Mouse (Mus musculus) olfactory bulb, adult 2 months (tissue): ENCODE results near the gene Rpl32. TPM values are rescaled to one million over a fixed set of nuclear protein-coding genes. Genes with fewer than 3 reads are reported as not detected.

Source experiments
- H3K27ac ChIP-seq: fragments of 200-500 bp; 2 replicates; pipeline ENCODE4 v1.5.1; 2012; ENCODE audit warnings: low read depth, low read length; ENCODE audit not compliant: insufficient read depth
- H3K4me1 ChIP-seq: fragments of 200-500 bp; 2 replicates; pipeline ENCODE4 v1.6.1; 2012; ENCODE audit warnings: low read length; ENCODE audit not compliant: control insufficient read depth, insufficient read depth
- H3K4me3 ChIP-seq: fragments of 200-500 bp; 2 replicates; pipeline ENCODE4 v1.5.1; 2012; ENCODE audit warnings: mild to moderate bottlenecking, low read depth, low read length, moderate library complexity; ENCODE audit not compliant: insufficient read depth
- CTCF ChIP-seq: fragments of 200-500 bp; IDR thresholded peaks from 2 replicates; pipeline ENCODE4 v1.5.1; 2012; ENCODE audit warnings: low read depth, mild to moderate bottlenecking, low read length, moderate library complexity; ENCODE audit not compliant: insufficient read depth
- POLR2A ChIP-seq: fragments of 200-500 bp; IDR thresholded peaks from 2 replicates; pipeline ENCODE4 v1.6.1; 2012; ENCODE audit warnings: mild to moderate bottlenecking, low read depth, low read length, moderate library complexity; ENCODE audit not compliant: insufficient read depth
- WGBS: fragments of 180-500 bp; shearing (Covaris S2); methylation state at CpG from one replicate; pipeline ENCODE4 v1.1.7; 2018; 5-methylcytosine and 5-hydroxymethylcytosine counted together
- polyA plus RNA-seq: library from polyadenylated mRNA; stranded (reverse); fragments of >200 nt; gene quantifications from 2 replicates; pipeline ENCODE4 v1.2.4, GENCODE M21; 2012; ENCODE audit warnings: low replicate concordance; ENCODE audit not compliant: missing spikeins, insufficient read depth, insufficient read length

The Rpl32 gene
- polyA plus RNA-seq, 1 experiment: 886 TPM

GRCm38 (mm10) chr6:115821216-115821993 is 12.9 kb upstream of the Rpl32 start:
- TF ChIP-seq POLR2A (no peak), CTCF (no peak)
- Histone ChIP-seq H3K27ac (no peak overlapping the region), H3K4me3 (no peak overlapping the region), H3K4me1 (no peaks in the 10 kb centered on the region)
- 86% methylated on average over 8 of the region's 8 CpGs for whole genome bisulfite sequencing

GRCm38 (mm10) chr6:115818129-115818528 is 9.6 kb upstream of the Rpl32 start:
- whole genome bisulfite sequencing: 63% methylated on average over 2 of the region's 2 CpGs
- no peaks in the 10 kb centered on the region for H3K4me1 ChIP-seq
- H3K4me3 ChIP-seq: no peak overlapping the region
- no peak for TF ChIP-seq CTCF
- no peak for TF ChIP-seq POLR2A
- H3K27ac ChIP-seq: no peak overlapping the region

GRCm38 (mm10) chr6:115815041-115815440 is 6.5 kb upstream of the Rpl32 start:
- Histone ChIP-seq H3K4me1 (no peaks in the 10 kb centered on the region), H3K27ac (no peak overlapping the region), H3K4me3 (no peak overlapping the region)
- WGBS: 76% methylated on average over 4 of the region's 4 CpGs
- no peak for TF ChIP-seq CTCF

GRCm38 (mm10) chr6:115814104-115814503 is 5.6 kb upstream of the Rpl32 start:
- 42% methylated on average over 4 of the region's 4 CpGs for WGBS
- TF ChIP-seq CTCF (no peak), POLR2A (no peak)

GRCm38 (mm10) chr6:115811606-115812005 is 3.1 kb upstream of the Rpl32 start:
- Histone ChIP-seq H3K4me1 (peaks cover 10% of the 10 kb centered on the region), H3K27ac (no peak overlapping the region), H3K4me3 (no peak overlapping the region)
- 72% methylated on average over 8 of the region's 8 CpGs for WGBS
- TF ChIP-seq CTCF (no peak), POLR2A (no peak)

More at GRCm38 (mm10) chr6:115814104-115814503, 5.6 kb upstream of the Rpl32 start:
- Histone ChIP-seq H3K27ac (no peak overlapping the region), H3K4me3 (no peak overlapping the region), H3K4me1 (no peaks in the 10 kb centered on the region)

GRCm38 (mm10) chr6:115808196-115808487 is 405 bp downstream of the Rpl32 start:
- peak overlapping the region; percentile 63 for H3K4me3 ChIP-seq
- TF ChIP-seq POLR2A (no peak), CTCF (no peak)
- peaks cover 14% of the 10 kb centered on the region for H3K4me1 ChIP-seq
- WGBS: under 1% methylated on average over 22 of the region's 22 CpGs
- H3K27ac ChIP-seq: no peak overlapping the region

GRCm38 (mm10) chr6:115807464-115808195 is 917 bp downstream of the Rpl32 start:
- WGBS: 2% methylated on average over 15 of the region's 15 CpGs
- H3K27ac ChIP-seq: no peak overlapping the region
- H3K4me3 ChIP-seq: peak overlapping the region; percentile 63
- H3K4me1 ChIP-seq: peaks cover 14% of the 10 kb centered on the region
- TF ChIP-seq POLR2A (no peak), CTCF (no peak)

GRCm38 (mm10) chr6:115804432-115805192 is 3.9 kb downstream of the Rpl32 start:
- Histone ChIP-seq H3K4me3 (no peak overlapping the region), H3K4me1 (peaks cover 14% of the 10 kb centered on the region), H3K27ac (no peak overlapping the region)
- WGBS: 65% methylated on average over 10 of the region's 10 CpGs
- no peak for TF ChIP-seq CTCF
- TF ChIP-seq POLR2A: no peak
